ENCODE assay signal across 8 mouse cellular contexts in genomic region chr13:93718948-93719347, GRCm38 (mm10). TPM values are rescaled to one million over a fixed set of nuclear protein-coding genes. Genes with fewer than 3 reads are reported as not detected.
DNase-seq lines count a peak whose midpoint lies in the region; ATAC-seq and TF ChIP-seq lines count a peak whose summit lies in the region.

No protein-coding gene starts in this region.

- DNase-seq in thymus, adult 2 months = peak; percentile 49
- no peak for DNase-seq in thymus, adult 18-20 months
- peak; percentile 21 for DNase-seq in c-Kit-positive CD71-positive TER-119-negative erythroid progenitor cells, embryonic 14.5 days (ENCODE audit: low read depth)
- DNase-seq in kidney, postnatal 14 days = peak; percentile 58
- DNase-seq in lung, adult 2 months = peak; percentile 21
- DNase-seq in right cerebral cortex, adult 2 months (ENCODE audit: low spot score in 2 of 2) = peak; percentile 53 to 84
- DNase-seq in T-cell, adult 2 months (ENCODE audit: low spot score) = no peak

- no peaks in the 10 kb centered on the region for H3K36me3 ChIP-seq in thymus, adult 2 months (ENCODE audit: control insufficient read depth, insufficient read depth, low read length)
- H3K36me3 ChIP-seq in forebrain, embryonic 16.5 days (ENCODE audit: control insufficient read depth, insufficient read depth) = no peaks in the 10 kb centered on the region

- no peaks in the 10 kb centered on the region for H3K27me3 ChIP-seq in thymus, adult 2 months (ENCODE audit: control insufficient read depth, insufficient read depth, low read length)
- H3K27me3 ChIP-seq in forebrain, embryonic 16.5 days (replicated peaks; ENCODE audit: control insufficient read depth, insufficient read depth, low read length) = no peaks in the 10 kb centered on the region

- no peaks in the 10 kb centered on the region for H3K9me3 ChIP-seq in forebrain, embryonic 16.5 days (ENCODE audit: control insufficient read depth, low read length)

- H3K27ac ChIP-seq in thymus, adult 2 months (ENCODE audit: control insufficient read depth, insufficient read depth, low read length) = no peak overlapping the region
- no peak overlapping the region for H3K27ac ChIP-seq in forebrain, embryonic 16.5 days (ENCODE audit: low read length)

- ATAC-seq in forebrain, embryonic 16.5 days = no peak

- no peak for TF ChIP-seq POLR2A in thymus, adult 2 months (IDR thresholded peaks at IDR 0.05; ENCODE audit: control insufficient read depth, extremely low read depth, insufficient read depth, low read length, poor library complexity)
- TF ChIP-seq POLR2A in lung, adult 2 months (IDR thresholded peaks at IDR 0.05; ENCODE audit: borderline replicate concordance, extremely low read depth, low read depth, low read length) = no peak

- H3K4me2 ChIP-seq in forebrain, embryonic 16.5 days (ENCODE audit: low read length) = no peak overlapping the region

- H3K4me3 ChIP-seq in thymus, adult 2 months (ENCODE audit: control insufficient read depth, insufficient read depth, low read length) = no peak overlapping the region
- no peak overlapping the region for H3K4me3 ChIP-seq in forebrain, embryonic 16.5 days (replicated peaks; ENCODE audit: low read length)
- no peak overlapping the region for H3K4me3 ChIP-seq in lung, adult 2 months (replicated peaks; ENCODE audit: extremely low read depth, low read depth, low read length)

- no peak for TF ChIP-seq CTCF in thymus, adult 2 months (IDR thresholded peaks at IDR 0.05; ENCODE audit: borderline replicate concordance, control insufficient read depth, extremely low read depth, insufficient read depth, low read length, poor library complexity)
- TF ChIP-seq CTCF in lung, adult 2 months (IDR thresholded peaks at IDR 0.05; ENCODE audit: insufficient read depth, low read length) = peak; percentile 58

- H3K9ac ChIP-seq in forebrain, embryonic 16.5 days (replicated peaks; ENCODE audit: low read depth, low read length) = 0 out of 2 replicates have a peak overlapping the region, but pooled peaks have one; percentile 13

- 4% methylated on average over 7 of the region's 7 CpGs for WGBS in thymus, adult 2 months
- WGBS in forebrain, embryonic 16.5 days = 2% methylated on average over 7 of the region's 7 CpGs
- 3% methylated on average over 7 of the region's 7 CpGs for WGBS in lung, adult 2 months

- no peaks in the 10 kb centered on the region for H3K4me1 ChIP-seq in thymus, adult 2 months (replicated peaks; ENCODE audit: control insufficient read depth, insufficient read depth, low read length)
- H3K4me1 ChIP-seq in forebrain, embryonic 16.5 days (replicated peaks; ENCODE audit: control insufficient read depth, insufficient read depth, low read length) = peaks cover 2% of the 10 kb centered on the region
- H3K4me1 ChIP-seq in lung, adult 2 months (ENCODE audit: control insufficient read depth, insufficient read depth, low read length) = no peaks in the 10 kb centered on the region; the same call in 1 of the 2 replicates

RNA-seq across cellular contexts. Expression of gene Dmgdh, which starts 44.7 kb away (rescaled TPM):
- polyA plus RNA-seq in thymus, adult 2 months (2012; rRNA removed) = 0.04 and 0.23 TPM in 2 replicates
- polyA plus RNA-seq in forebrain, embryonic 16.5 days (2015; fragmentation: Nextera tagmentation; extraction: Ambion mirVana) = 0.14 TPM in 1 of 2 replicates, not detected in the other
- polyA plus RNA-seq in lung, adult 2 months (2012; rRNA removed) = 0.03 and 0.06 TPM in 2 replicates

RNA-seq across cellular contexts. Expression of gene Bhmt2, which starts 44.8 kb away (rescaled TPM):
- 0.27 TPM in 1 of 2 replicates, not detected in the other for polyA plus RNA-seq in thymus, adult 2 months (2012; rRNA removed)
- polyA plus RNA-seq in forebrain, embryonic 16.5 days (2015; fragmentation: Nextera tagmentation; extraction: Ambion mirVana) = 0.24 TPM in 1 of 2 replicates, not detected in the other
- 0.07 TPM in 1 of 2 replicates, not detected in the other for polyA plus RNA-seq in lung, adult 2 months (2012; rRNA removed)

RNA-seq across cellular contexts. Expression of gene Arsb, which starts 52.5 kb away (rescaled TPM):
- polyA plus RNA-seq in thymus, adult 2 months (2012; rRNA removed) = 17.9 and 19.1 TPM in 2 replicates
- 9.7 and 10.2 TPM in 2 replicates for polyA plus RNA-seq in forebrain, embryonic 16.5 days (2015; fragmentation: Nextera tagmentation; extraction: Ambion mirVana)
- 22.8 and 26.0 TPM in 2 replicates for polyA plus RNA-seq in lung, adult 2 months (2012; rRNA removed)

Comparison
In these comparisons a context has a peak if more than half of its experiments do, and no peak if none do; other contexts are left out.
1. DNase-seq: peak in thymus, adult 2 months (single experiment), c-Kit-positive CD71-positive TER-119-negative erythroid progenitor cells, embryonic 14.5 days (single experiment), kidney, postnatal 14 days (single experiment), lung, adult 2 months (single experiment) and right cerebral cortex, adult 2 months (2 of 2); none in thymus, adult 18-20 months (0 of 2) and T-cell, adult 2 months (single experiment).